Mouse (Mus musculus): ENCODE measurements around the gene Stradb. TPM values are rescaled to one million over a fixed set of nuclear protein-coding genes. Genes with fewer than 3 reads are reported as not detected.

The Stradb gene
- total RNA-seq (2015; ENCODE audit: low replicate concordance) = 256 and 272 TPM in 2 replicates
- total RNA-seq (2017; ENCODE audit: low replicate concordance) = 236 and 255 TPM in 2 replicates

- peak; percentile 73 for ATAC-seq (replicated peaks; ENCODE audit: low FRiP score, poor library complexity, severe bottlenecking)
Measured at GRCm38 (mm10) chr1:58973366-58974221, at the start of gene Stradb, which contains the start of gene Trak2. TSS of gene Stradb (plus strand) at chr1:58973522. TSS of gene Trak2 (minus strand) at chr1:58973430.

- ATAC-seq (replicated peaks; ENCODE audit: low FRiP score, poor library complexity, severe bottlenecking) = 0 out of 2 replicates have a peak, but pooled peaks have one; percentile 27
Measured at GRCm38 (mm10) chr1:58926664-58927063, 46.7 kb upstream of the Stradb start.

- ATAC-seq (replicated peaks; ENCODE audit: low FRiP score, poor library complexity, severe bottlenecking) = peak; percentile 70
Measured at GRCm38 (mm10) chr1:58936746-58937605, 36.3 kb upstream of the Stradb start.

- peak; percentile 62 for ATAC-seq (replicated peaks; ENCODE audit: low FRiP score, poor library complexity, severe bottlenecking)
Measured at GRCm38 (mm10) chr1:58937606-58938099, 35.7 kb upstream of the Stradb start.

- no peak for ATAC-seq (replicated peaks; ENCODE audit: low FRiP score, poor library complexity, severe bottlenecking)
Measured at GRCm38 (mm10) chr1:58945523-58945922, 27.8 kb upstream of the Stradb start.

GRCm38 (mm10) chr1:58945960-58946670, 27.2 kb upstream of the Stradb start:
- no peak for ATAC-seq (replicated peaks; ENCODE audit: low FRiP score, poor library complexity, severe bottlenecking)

- 0 out of 2 replicates have a peak, but pooled peaks have one; percentile 29 for ATAC-seq (replicated peaks; ENCODE audit: low FRiP score, poor library complexity, severe bottlenecking)
Measured at GRCm38 (mm10) chr1:58946718-58947117, 26.6 kb upstream of the Stradb start.

GRCm38 (mm10) chr1:58949561-58950106, 23.7 kb upstream of the Stradb start:
- no peak for ATAC-seq (replicated peaks; ENCODE audit: low FRiP score, poor library complexity, severe bottlenecking)

GRCm38 (mm10) chr1:58950899-58951648, 22.2 kb upstream of the Stradb start:
- no peak for ATAC-seq (replicated peaks; ENCODE audit: low FRiP score, poor library complexity, severe bottlenecking)

GRCm38 (mm10) chr1:58951841-58952240, 21.5 kb upstream of the Stradb start:
- no peak for ATAC-seq (replicated peaks; ENCODE audit: low FRiP score, poor library complexity, severe bottlenecking)

- ATAC-seq (replicated peaks; ENCODE audit: low FRiP score, poor library complexity, severe bottlenecking) = no peak
Measured at GRCm38 (mm10) chr1:58952526-58952925, 20.8 kb upstream of the Stradb start.

GRCm38 (mm10) chr1:58952997-58953396, 20.3 kb upstream of the Stradb start:
- ATAC-seq (replicated peaks; ENCODE audit: low FRiP score, poor library complexity, severe bottlenecking) = no peak

GRCm38 (mm10) chr1:58953686-58954434, 19.5 kb upstream of the Stradb start:
- ATAC-seq (replicated peaks; ENCODE audit: low FRiP score, poor library complexity, severe bottlenecking) = peak; percentile 82

- peak; percentile 5 for ATAC-seq (replicated peaks; ENCODE audit: low FRiP score, poor library complexity, severe bottlenecking)
Measured at GRCm38 (mm10) chr1:58954578-58955410, 18.5 kb upstream of the Stradb start.

- ATAC-seq (replicated peaks; ENCODE audit: low FRiP score, poor library complexity, severe bottlenecking) = peak; percentile 56
Measured at GRCm38 (mm10) chr1:58955716-58956115, 17.6 kb upstream of the Stradb start.

- ATAC-seq (replicated peaks; ENCODE audit: low FRiP score, poor library complexity, severe bottlenecking) = 0 out of 2 replicates have a peak, but pooled peaks have one; percentile 4
Measured at GRCm38 (mm10) chr1:58956229-58956628, 17.1 kb upstream of the Stradb start.

- no peak for ATAC-seq (replicated peaks; ENCODE audit: low FRiP score, poor library complexity, severe bottlenecking)
Measured at GRCm38 (mm10) chr1:58957931-58958330, 15.4 kb upstream of the Stradb start.
